Mouse (Mus musculus) liver, embryonic 13.5 days (tissue): Measurements from ENCODE around the gene Gmfb. TPM values are rescaled to one million over a fixed set of nuclear protein-coding genes. Genes with fewer than 3 reads are reported as not detected.
"Not testable (repeated sequence)": the region's sequence is repeated elsewhere in the genome, so short reads cannot be mapped to it uniquely, and the experiment has no call there.

Source experiments
- ATAC-seq: fragments of 200-750 bp; cut with Nextera tagmentation; 2 replicates; pipeline ENCODE4 v1.8.0; 2017; ENCODE audit warnings: low read depth, mild to moderate bottlenecking, moderate number of reproducible peaks, moderate library complexity
- DNase-seq: peaks from one replicate; pipeline ENCODE4 v3.0.0; 2022
- H3K27ac ChIP-seq: fragments of 300-500 bp; sonication (generic); 2 replicates; pipeline ENCODE4 v1.5.1; 2015; ENCODE audit warnings: moderate library complexity, mild to moderate bottlenecking, inconsistent platforms
- H3K27me3 ChIP-seq: fragments of 300-500 bp; sonication (generic); 2 replicates; pipeline ENCODE4 v1.6.1; 2015; ENCODE audit warnings: mild to moderate bottlenecking, inconsistent platforms
- H3K36me3 ChIP-seq: fragments of 300-500 bp; sonication (generic); 2 replicates; pipeline ENCODE4 v1.6.1; 2015; ENCODE audit warnings: mild to moderate bottlenecking, inconsistent platforms
- H3K4me1 ChIP-seq: fragments of 300-500 bp; sonication (generic); replicated peaks from 2 replicates; pipeline ENCODE4 v1.6.1; 2015; ENCODE audit warnings: inconsistent platforms
- H3K4me2 ChIP-seq: fragments of 300-500 bp; sonication (generic); 2 replicates; pipeline ENCODE4 v1.6.1; 2015; ENCODE audit warnings: inconsistent platforms, mild to moderate bottlenecking, moderate library complexity
- H3K4me3 ChIP-seq: fragments of 300-500 bp; sonication (generic); replicated peaks from 2 replicates; pipeline ENCODE4 v1.5.1; 2015; ENCODE audit warnings: mild to moderate bottlenecking, inconsistent platforms
- H3K9ac ChIP-seq: fragments of 300-500 bp; sonication (generic); 2 replicates; pipeline ENCODE4 v1.6.1; 2015; ENCODE audit warnings: mild to moderate bottlenecking, inconsistent platforms
- H3K9me3 ChIP-seq: fragments of 300-500 bp; sonication (generic); replicated peaks from 2 replicates; pipeline ENCODE4 v1.6.1; 2016; ENCODE audit warnings: inconsistent platforms
- WGBS: fragments of 180-500 bp; shearing (Covaris S2); methylation state at CpG from one replicate; pipeline ENCODE4 v1.1.7; 2015; ENCODE audit not compliant: insufficient replicate concordance; 5-methylcytosine and 5-hydroxymethylcytosine counted together
- polyA plus RNA-seq: library from polyadenylated mRNA; unstranded; fragments of >200 nt; fragmentation: Nextera tagmentation; extraction: Ambion mirVana; gene quantifications from 2 replicates; pipeline ENCODE4 v1.2.1, GENCODE M21; 2015

Gene Gmfb
- polyA plus RNA-seq, 1 experiment from 2014 or later: 34.0 TPM

DNA sequence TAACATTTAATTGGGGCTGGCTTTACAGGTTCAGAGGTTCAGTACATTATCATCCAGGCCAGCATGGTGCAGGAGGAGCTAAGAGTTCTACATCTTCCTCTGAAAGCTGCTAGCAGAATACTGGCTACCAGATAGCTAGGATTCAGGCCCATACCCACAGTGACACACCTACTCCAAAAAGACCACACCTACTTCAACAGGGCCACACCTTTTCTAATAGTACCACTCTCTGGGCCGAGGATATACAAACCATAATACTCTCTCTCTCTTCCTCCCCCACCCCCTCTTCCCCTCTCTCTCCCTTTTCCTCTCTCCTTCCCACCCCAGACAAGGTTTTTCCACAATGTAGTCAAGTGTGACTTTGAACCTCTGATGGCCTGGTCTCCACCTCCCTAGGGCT is 5.4 kb upstream of the Gmfb start:
- DNase-seq (no peak), ATAC-seq (peak; percentile 29)
- no peaks in the 10 kb centered on the region for H3K36me3 ChIP-seq
- peak overlapping the region; percentile 62 for H3K27ac ChIP-seq
- 0 out of 2 replicates have a peak overlapping the region, but pooled peaks have one; percentile 8 for H3K9ac ChIP-seq
- H3K9me3 ChIP-seq: no peaks in the 10 kb centered on the region
- no peaks in the 10 kb centered on the region for H3K27me3 ChIP-seq
- WGBS: 13% methylated on average over 1 of the region's 1 CpGs
- H3K4me3 ChIP-seq: no peak overlapping the region
- peak overlapping the region; percentile 7; the same call in 1 of the 2 replicates for H3K4me2 ChIP-seq
- peaks cover 51% of the 10 kb centered on the region for H3K4me1 ChIP-seq

DNA sequence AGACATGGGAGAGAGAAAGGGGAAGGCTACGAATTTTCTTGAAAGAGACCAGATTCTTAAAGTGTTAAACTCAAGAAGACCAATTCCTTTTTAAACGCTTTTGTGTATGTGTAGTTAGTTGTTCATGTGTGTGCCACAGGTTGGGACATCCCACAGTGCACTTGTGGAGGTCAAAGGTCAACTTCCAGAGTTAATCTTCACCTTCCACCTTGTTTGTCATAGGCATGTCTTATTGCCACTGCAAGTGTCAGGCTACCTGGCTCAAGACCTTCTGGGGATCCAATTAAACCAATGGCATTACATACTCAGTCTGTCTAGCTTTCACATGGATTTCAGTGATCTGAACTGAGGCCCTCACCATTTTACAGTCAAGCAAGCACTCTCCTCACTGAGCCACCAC is 2.0 kb upstream of the Gmfb start:
- no peak for DNase-seq
- WGBS: 57% methylated on average over 2 of the region's 2 CpGs

DNA sequence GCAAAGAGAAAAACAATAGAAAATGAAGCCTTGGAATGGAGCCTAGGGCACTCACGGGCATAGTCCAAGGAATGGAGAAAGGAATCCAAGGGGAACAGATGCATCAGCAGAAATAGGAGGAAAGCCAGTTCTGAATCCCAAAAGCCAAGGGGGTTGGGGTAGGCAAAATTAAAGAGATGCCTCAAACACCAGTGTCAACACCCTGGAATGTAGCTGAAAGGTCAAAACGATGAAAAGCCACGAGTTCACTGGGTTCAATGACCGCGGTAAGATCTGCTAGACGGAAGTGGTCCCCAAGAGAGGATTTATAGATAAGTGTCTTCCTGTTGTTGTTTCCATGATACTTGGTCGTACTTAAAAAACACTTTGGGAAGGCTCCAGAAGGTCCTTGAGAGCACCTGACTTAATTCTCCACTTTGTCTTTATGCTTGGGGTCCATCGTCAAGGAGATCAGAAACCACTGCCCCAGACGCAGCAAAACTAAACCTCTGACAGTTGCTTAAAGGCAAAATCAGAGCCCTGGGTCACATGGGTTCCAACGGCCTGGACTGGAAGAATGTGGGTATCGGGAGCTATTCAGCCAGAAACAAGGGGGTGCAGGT is 670 bp downstream of the Gmfb start:
- Histone ChIP-seq H3K27ac (peak overlapping the region; percentile 84), H3K4me1 (peaks cover 53% of the 10 kb centered on the region), H3K4me2 (peak overlapping the region; percentile 82), H3K4me3 (peak overlapping the region; percentile 84), H3K36me3 (peaks cover 14% of the 10 kb centered on the region), H3K9ac (peak overlapping the region; percentile 81), H3K9me3 (no peaks in the 10 kb centered on the region), H3K27me3 (no peaks in the 10 kb centered on the region)
- 2% methylated on average over 11 of the region's 11 CpGs for WGBS
- ATAC-seq (no peak), DNase-seq (no peak)

More for the DNA sequence above, 2.0 kb upstream of the Gmfb start:
- H3K27me3 ChIP-seq: no peaks in the 10 kb centered on the region
- H3K36me3 ChIP-seq: no peaks in the 10 kb centered on the region
- no peak overlapping the region for H3K9ac ChIP-seq
- H3K4me1 ChIP-seq: peaks cover 51% of the 10 kb centered on the region
- H3K27ac ChIP-seq: no peak overlapping the region
- no peaks in the 10 kb centered on the region for H3K9me3 ChIP-seq
- no peak overlapping the region for H3K4me3 ChIP-seq
- no peak overlapping the region for H3K4me2 ChIP-seq
- ATAC-seq: no peak

DNA sequence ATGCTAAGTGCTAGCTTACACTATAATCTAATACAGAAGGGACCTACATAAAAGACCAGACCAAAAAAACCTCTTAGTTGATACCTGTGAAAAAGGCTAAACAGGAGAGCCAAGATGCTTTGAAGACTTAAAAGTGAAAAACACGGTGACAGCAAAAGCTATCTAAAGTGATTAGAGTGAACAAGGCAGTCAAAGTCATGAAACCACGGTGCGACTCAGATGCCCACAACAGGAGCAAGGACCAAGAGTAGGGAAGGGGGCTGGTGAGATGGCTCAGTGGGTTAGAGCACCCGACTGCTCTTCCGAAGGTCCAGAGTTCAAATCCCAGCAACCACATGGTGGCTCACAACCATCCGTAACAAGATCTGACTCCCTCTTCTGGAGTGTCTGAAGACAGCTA is 2.1 kb downstream of the Gmfb start:
- Histone ChIP-seq H3K4me1 (peaks cover 65% of the 10 kb centered on the region), H3K36me3 (peaks cover 23% of the 10 kb centered on the region), H3K4me2 (peak overlapping the region; percentile 82)
- not testable (repeated sequence) for DNase-seq, H3K9me3 ChIP-seq, H3K9ac ChIP-seq, H3K27me3 ChIP-seq, ATAC-seq, H3K27ac ChIP-seq, H3K4me3 ChIP-seq
- WGBS: 81% methylated on average over 5 of the region's 6 CpGs

DNA sequence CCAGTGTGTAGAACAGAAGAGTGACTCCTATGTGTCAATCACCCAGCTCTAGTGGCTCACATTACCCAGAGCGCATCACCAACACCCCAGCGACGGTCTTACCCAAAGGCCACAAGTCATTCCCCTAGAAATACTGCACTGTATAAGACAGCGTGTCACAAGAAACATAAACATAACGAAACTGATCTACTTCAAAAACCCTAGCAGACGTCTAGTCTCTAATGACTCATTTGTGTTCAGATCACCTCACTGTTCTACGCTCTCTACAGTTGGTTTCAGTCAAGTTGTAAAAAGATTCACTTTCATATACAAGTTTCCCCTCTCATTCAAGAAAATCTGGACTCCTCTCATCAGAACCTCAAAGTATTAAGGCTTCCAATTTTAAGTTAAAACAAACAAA is 3.3 kb downstream of the Gmfb start:
- DNase-seq: no peak
- no peak overlapping the region for H3K27ac ChIP-seq
- H3K36me3 ChIP-seq: peaks cover 27% of the 10 kb centered on the region
- H3K27me3 ChIP-seq: no peaks in the 10 kb centered on the region
- H3K4me2 ChIP-seq: no peak overlapping the region
- no peaks in the 10 kb centered on the region for H3K9me3 ChIP-seq
- H3K4me3 ChIP-seq: no peak overlapping the region
- 82% methylated on average over 7 of the region's 7 CpGs for WGBS
- H3K9ac ChIP-seq: no peak overlapping the region
- peaks cover 65% of the 10 kb centered on the region for H3K4me1 ChIP-seq
- ATAC-seq: no peak

DNA sequence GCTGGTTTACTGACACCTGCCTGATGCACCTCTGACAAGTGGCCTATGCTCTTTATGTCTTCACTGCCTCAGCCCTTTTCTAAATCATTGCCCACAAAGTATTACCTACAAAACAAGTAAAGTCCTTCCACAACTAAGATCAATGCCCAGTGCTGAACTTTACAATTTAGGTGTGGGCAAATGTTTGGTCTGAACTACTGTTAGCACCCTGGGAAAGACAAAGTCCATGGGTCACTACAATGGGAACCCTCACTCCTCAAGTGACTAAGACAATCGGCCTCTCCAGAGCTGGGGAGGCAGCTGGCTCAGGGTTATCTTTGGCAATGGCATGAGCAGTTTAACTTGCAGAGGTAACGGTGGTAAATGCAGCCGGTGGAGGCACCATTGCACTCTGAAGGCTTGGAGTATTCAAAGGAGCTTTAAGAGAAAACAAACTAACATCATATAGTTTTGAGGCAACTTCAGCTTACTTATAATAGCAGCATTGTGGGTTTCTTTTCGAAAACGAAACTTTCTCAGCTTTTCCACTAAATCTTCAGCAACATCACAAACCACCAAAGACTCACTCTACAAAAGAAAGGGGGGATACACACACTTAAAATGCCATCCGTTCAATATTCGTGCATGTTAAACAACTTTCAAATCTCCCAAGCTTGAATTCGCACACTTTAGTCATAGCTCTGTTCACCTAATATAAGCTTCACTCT is 5.0 kb downstream of the Gmfb start:
- DNase-seq (no peak), ATAC-seq (no peak)
- Histone ChIP-seq H3K9ac (0 out of 2 replicates have a peak overlapping the region, but pooled peaks have one; percentile 31), H3K27ac (peak overlapping the region; percentile 9; the same call in 1 of the 2 replicates), H3K4me1 (peaks cover 55% of the 10 kb centered on the region), H3K36me3 (peaks cover 42% of the 10 kb centered on the region), H3K4me2 (no peak overlapping the region), H3K27me3 (no peaks in the 10 kb centered on the region), H3K4me3 (no peak overlapping the region), H3K9me3 (no peaks in the 10 kb centered on the region)
- WGBS: 78% methylated on average over 8 of the region's 8 CpGs

DNA sequence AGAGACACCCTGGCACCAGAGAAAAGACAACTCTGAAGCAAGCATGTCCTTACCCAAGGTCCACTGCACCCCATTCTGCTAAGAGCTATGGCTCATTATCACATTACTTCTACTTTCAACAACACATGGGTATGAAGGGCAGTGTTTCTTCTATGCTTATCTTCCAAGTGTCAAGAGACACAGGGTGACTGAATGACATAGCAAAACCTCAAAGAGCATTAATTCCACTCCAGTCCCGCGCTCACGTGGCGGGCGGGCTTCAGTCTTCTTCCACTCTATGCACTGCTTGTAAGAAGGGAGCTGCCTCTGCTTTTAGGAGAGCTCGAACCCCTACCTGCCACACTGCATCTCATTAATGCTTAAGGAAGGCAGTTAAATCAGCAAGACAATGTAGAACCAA is 6.4 kb downstream of the Gmfb start:
- peaks cover 49% of the 10 kb centered on the region for H3K4me1 ChIP-seq
- H3K9me3 ChIP-seq: no peaks in the 10 kb centered on the region
- peaks cover 54% of the 10 kb centered on the region for H3K36me3 ChIP-seq
- WGBS: 33% methylated on average over 6 of the region's 6 CpGs
- DNase-seq (no peak), ATAC-seq (peak; percentile 89)
- no peak overlapping the region for H3K4me3 ChIP-seq
- H3K9ac ChIP-seq: no peak overlapping the region
- H3K27me3 ChIP-seq: no peaks in the 10 kb centered on the region
- peak overlapping the region; percentile 43; the same call in 1 of the 2 replicates for H3K27ac ChIP-seq
- H3K4me2 ChIP-seq: peak overlapping the region; percentile 20; the same call in 1 of the 2 replicates

DNA sequence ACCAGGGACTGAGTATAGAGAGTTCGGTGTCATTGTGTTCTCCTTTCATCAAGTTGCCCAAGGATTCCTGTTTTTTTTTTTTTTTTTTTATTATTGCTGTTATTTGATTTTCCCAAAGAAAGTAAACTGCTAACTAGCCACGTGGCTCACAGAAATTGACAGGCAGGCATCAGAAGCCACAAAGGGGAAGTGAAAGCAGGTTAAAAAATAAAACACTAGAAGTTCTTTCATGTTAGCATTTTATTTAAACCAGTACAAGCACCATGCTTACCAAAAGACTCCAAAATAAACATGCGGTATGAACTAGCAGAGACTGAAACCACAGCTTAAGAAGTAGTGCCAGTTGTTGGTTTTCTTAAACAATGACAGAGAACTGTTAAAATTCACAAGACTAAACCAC is 14.1 kb downstream of the Gmfb start:
- 58% methylated on average over 3 of the region's 3 CpGs for WGBS
- H3K27ac ChIP-seq: no peak overlapping the region
- peaks cover 37% of the 10 kb centered on the region for H3K36me3 ChIP-seq
- no peaks in the 10 kb centered on the region for H3K27me3 ChIP-seq
- ATAC-seq (no peak), DNase-seq (no peak)
- H3K4me2 ChIP-seq: no peak overlapping the region
- H3K4me3 ChIP-seq: no peak overlapping the region
- no peak overlapping the region for H3K9ac ChIP-seq
- H3K9me3 ChIP-seq: no peaks in the 10 kb centered on the region
- no peaks in the 10 kb centered on the region for H3K4me1 ChIP-seq

DNA sequence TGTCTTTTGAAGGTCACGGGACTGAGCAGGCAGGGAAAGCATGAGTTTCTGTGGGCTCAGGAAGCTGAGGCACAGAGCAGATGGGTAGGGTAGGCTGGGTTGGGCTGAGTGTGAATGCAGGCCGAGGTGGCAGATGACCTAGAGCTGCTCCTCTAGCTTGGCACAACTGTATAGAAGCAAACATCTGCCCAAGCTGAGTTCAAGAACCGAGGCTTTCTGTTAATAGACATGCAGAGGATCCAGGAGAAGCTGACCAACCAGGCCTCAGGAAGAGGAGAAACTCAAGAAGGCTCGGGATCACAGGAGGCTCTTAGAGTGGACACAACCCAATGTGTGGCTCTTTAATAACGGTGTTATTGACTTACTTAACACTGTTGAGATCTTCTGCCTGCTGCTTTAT is 15.9 kb downstream of the Gmfb start:
- H3K27me3 ChIP-seq: no peaks in the 10 kb centered on the region
- DNase-seq (no peak), ATAC-seq (no peak)
- H3K4me1 ChIP-seq: peaks cover 2% of the 10 kb centered on the region
- H3K36me3 ChIP-seq: peaks cover 24% of the 10 kb centered on the region
- no peak overlapping the region for H3K9ac ChIP-seq
- no peak overlapping the region for H3K27ac ChIP-seq
- no peak overlapping the region for H3K4me3 ChIP-seq
- 73% methylated on average over 5 of the region's 5 CpGs for WGBS
- no peaks in the 10 kb centered on the region for H3K9me3 ChIP-seq
- no peak overlapping the region for H3K4me2 ChIP-seq

DNA sequence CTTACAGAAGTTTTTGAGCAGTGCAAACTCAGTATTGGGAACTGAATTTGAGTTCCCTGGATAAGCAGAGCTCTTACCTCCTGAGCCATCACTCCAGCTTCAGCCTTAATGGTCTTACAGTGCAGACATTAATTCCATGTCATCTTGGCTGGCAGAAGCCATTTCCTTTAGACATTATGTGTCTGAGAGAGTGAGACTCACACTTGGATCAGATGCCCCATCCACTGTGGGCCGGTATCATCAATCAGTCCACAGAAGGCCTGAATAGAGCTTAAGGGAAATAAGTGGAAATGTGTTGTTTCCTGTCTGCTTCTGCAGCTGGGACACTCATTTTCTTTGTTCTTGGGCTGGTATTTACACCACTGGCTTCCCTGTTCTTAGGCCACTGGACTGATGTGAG is 18.3 kb downstream of the Gmfb start:
- Histone ChIP-seq H3K4me1 (peaks cover 10% of the 10 kb centered on the region), H3K27ac (no peak overlapping the region), H3K9ac (no peak overlapping the region), H3K4me3 (no peak overlapping the region), H3K27me3 (no peaks in the 10 kb centered on the region), H3K4me2 (no peak overlapping the region), H3K36me3 (peaks cover 15% of the 10 kb centered on the region), H3K9me3 (no peaks in the 10 kb centered on the region)
- DNase-seq (no peak), ATAC-seq (no peak)
- WGBS: 44% methylated on average over 1 of the region's 1 CpGs

DNA sequence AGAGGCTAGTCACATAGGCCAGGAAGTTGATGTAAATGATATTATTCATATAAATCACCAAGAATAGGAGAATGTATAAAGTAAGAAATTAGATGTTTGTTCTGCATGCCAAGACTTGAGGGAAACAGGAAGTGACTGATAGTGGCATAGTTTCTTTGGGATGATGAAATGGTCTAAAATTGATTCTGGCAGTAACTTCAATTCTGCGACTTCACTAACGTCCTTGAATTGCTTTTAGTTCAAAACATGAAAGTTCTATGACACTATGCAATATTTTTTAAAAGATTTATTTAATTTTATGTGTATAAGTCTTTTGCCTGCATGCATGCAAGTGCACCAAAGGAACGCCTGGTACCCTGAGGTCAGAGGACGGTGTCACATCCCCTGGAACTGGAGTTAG is 18.8 kb downstream of the Gmfb start:
- DNase-seq: no peak
- peaks cover 15% of the 10 kb centered on the region for H3K36me3 ChIP-seq
- H3K9ac ChIP-seq: no peak overlapping the region
- WGBS: 79% methylated on average over 4 of the region's 4 CpGs
- H3K4me3 ChIP-seq: no peak overlapping the region
- H3K9me3 ChIP-seq: no peaks in the 10 kb centered on the region
- no peak for ATAC-seq
- H3K27ac ChIP-seq: no peak overlapping the region
- H3K4me2 ChIP-seq: no peak overlapping the region
- H3K27me3 ChIP-seq: no peaks in the 10 kb centered on the region
- peaks cover 10% of the 10 kb centered on the region for H3K4me1 ChIP-seq
